Mouse (Mus musculus) testis, adult 2 months (tissue): ENCODE measurements at regions not wholly inside any gene's neighbourhood (a gene's known extent, or its start where the extent isn't known, plus 50 kb on each side); places are given as distances from the start of the nearest gene placed in this dataset.

Source experiments
- H3K27ac ChIP-seq: fragments of 200-500 bp; 2 replicates; pipeline ENCODE4 v1.5.1; 2012; ENCODE audit warnings: low read depth, low read length; ENCODE audit not compliant: control insufficient read depth, insufficient read depth
- H3K27me3 ChIP-seq: fragments of 200-500 bp; 2 replicates; pipeline ENCODE4 v1.6.1; 2012; ENCODE audit warnings: mild to moderate bottlenecking, low read length, moderate library complexity; ENCODE audit not compliant: control insufficient read depth, insufficient read depth
- H3K36me3 ChIP-seq: fragments of 200-500 bp; 2 replicates; pipeline ENCODE4 v1.6.1; 2012; ENCODE audit warnings: mild to moderate bottlenecking, low read length; ENCODE audit not compliant: control insufficient read depth, insufficient read depth
- H3K4me1 ChIP-seq: fragments of 200-500 bp; 2 replicates; pipeline ENCODE4 v1.6.1; 2012; ENCODE audit warnings: low read length; ENCODE audit not compliant: control insufficient read depth, insufficient read depth
- H3K4me3 ChIP-seq: fragments of 200-500 bp; 2 replicates; pipeline ENCODE4 v1.5.1; 2012; ENCODE audit warnings: low read depth, mild to moderate bottlenecking, low read length, moderate library complexity, mixed read lengths; ENCODE audit not compliant: control insufficient read depth
- CTCF ChIP-seq: fragments of 200-500 bp; IDR thresholded peaks from 2 replicates; pipeline ENCODE4 v1.5.1; 2012; ENCODE audit warnings: low read depth, mild to moderate bottlenecking, inconsistent platforms, low read length, moderate library complexity; ENCODE audit not compliant: control insufficient read depth, insufficient read depth, insufficient replicate concordance
- POLR2A ChIP-seq: fragments of 200-500 bp; IDR thresholded peaks from 2 replicates; pipeline ENCODE4 v1.6.1; 2012; ENCODE audit warnings: low read depth, mild to moderate bottlenecking, inconsistent platforms, low read length, moderate library complexity; ENCODE audit not compliant: control insufficient read depth

DNA sequence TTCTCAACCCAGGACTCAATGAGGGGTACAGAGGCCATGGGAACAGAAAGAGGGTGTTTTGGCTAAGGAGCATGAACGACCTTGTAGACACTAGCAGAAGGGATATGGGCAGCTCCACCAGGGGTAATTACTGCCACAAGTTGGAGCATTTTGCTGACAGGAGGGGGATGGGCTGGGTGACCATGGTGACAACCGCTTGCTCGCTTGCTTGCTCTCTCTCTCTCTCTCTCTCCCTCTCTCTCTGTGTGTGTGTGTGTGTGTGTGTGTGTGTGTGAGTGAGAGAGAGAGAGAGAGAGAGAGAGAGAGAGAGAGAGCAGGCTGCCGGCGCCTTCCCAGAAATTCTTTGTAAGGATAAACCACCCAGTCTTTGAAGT lies 65.7 kb downstream of the Sik1 start:
- TF ChIP-seq POLR2A (no peak), CTCF (no peak)
- no peak overlapping the region for H3K4me3 ChIP-seq
- H3K4me1 ChIP-seq: peaks cover 4% of the 10 kb centered on the region; the same call in 1 of the 2 replicates
- no peaks in the 10 kb centered on the region for H3K36me3 ChIP-seq
- H3K27ac ChIP-seq: no peak overlapping the region
- H3K27me3 ChIP-seq: no peaks in the 10 kb centered on the region

GRCm38 (mm10) chr17:31790280-31791063 lies 65.1 kb downstream of the Sik1 start:
- peaks cover 4% of the 10 kb centered on the region; the same call in 1 of the 2 replicates for H3K4me1 ChIP-seq

DNA sequence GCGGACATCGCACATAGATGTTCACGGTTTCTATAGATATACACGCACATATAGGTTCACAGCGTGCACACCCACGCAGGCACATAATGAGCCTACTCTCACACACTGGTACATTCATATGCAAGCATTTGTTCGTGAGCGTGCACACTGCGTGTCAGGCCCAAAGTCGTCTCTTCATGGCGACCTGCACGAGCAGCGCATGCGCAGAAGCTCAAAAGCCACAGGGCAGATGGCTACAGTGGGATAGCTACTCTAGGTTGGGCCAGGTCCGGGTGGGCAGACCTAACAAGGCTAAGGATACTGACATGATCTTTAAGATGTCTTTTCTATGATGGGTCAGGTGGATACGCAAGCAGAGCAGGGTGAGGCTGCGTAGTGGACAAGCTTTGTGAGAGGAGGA lies 63.9 kb downstream of the Sik1 start:
- H3K27ac ChIP-seq: no peak overlapping the region
- no peaks in the 10 kb centered on the region for H3K27me3 ChIP-seq
- peaks cover 4% of the 10 kb centered on the region; the same call in 1 of the 2 replicates for H3K4me1 ChIP-seq

More at GRCm38 (mm10) chr17:31790280-31791063, 65.1 kb downstream of the Sik1 start:
- Histone ChIP-seq H3K27ac (no peak overlapping the region), H3K4me3 (no peak overlapping the region), H3K36me3 (no peaks in the 10 kb centered on the region), H3K27me3 (no peaks in the 10 kb centered on the region)
- TF ChIP-seq CTCF (no peak), POLR2A (no peak)

DNA sequence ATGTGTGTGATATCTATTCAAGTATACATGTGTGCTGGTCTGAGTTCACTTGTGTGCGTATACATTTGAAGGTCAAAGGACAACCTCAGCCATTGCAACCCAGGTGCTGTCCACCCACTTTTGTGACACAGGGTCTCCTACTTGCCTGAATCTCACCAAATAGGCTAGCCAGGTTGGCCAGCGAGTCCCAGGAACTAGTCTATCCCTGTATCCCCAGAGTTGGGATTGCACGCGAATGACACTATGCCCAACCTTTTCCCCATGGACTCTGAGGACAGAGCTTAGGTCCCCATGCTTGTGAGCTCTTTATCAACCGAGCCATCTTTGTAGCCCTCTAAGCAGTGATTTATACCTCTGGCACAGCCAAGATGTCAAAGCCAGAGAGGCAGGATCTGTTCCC lies 62.6 kb downstream of the Sik1 start:
- Histone ChIP-seq H3K4me3 (no peak overlapping the region), H3K36me3 (no peaks in the 10 kb centered on the region), H3K27me3 (no peaks in the 10 kb centered on the region), H3K4me1 (peaks cover 4% of the 10 kb centered on the region; the same call in 1 of the 2 replicates), H3K27ac (no peak overlapping the region)
- TF ChIP-seq POLR2A (no peak), CTCF (no peak)

More for the DNA sequence above, 63.9 kb downstream of the Sik1 start:
- TF ChIP-seq CTCF (no peak), POLR2A (no peak)
- H3K36me3 ChIP-seq: no peaks in the 10 kb centered on the region
- no peak overlapping the region for H3K4me3 ChIP-seq

- Histone ChIP-seq H3K27ac (no peak overlapping the region), H3K27me3 (no peaks in the 10 kb centered on the region), H3K4me1 (peaks cover 4% of the 10 kb centered on the region; the same call in 1 of the 2 replicates), H3K36me3 (no peaks in the 10 kb centered on the region), H3K4me3 (no peak overlapping the region)
- TF ChIP-seq POLR2A (no peak), CTCF (no peak)
These were observed 62.1 kb downstream of the Sik1 start for GRCm38 (mm10) chr17:31793521-31793920.

GRCm38 (mm10) chr17:31793964-31794363 lies 61.6 kb downstream of the Sik1 start:
- Histone ChIP-seq H3K27ac (no peak overlapping the region), H3K36me3 (no peaks in the 10 kb centered on the region), H3K4me1 (peaks cover 4% of the 10 kb centered on the region; the same call in 1 of the 2 replicates), H3K27me3 (no peaks in the 10 kb centered on the region), H3K4me3 (no peak overlapping the region)
- TF ChIP-seq CTCF: no peak
- no peak for TF ChIP-seq POLR2A
